Mouse (Mus musculus) limb, embryonic 11.5 days (tissue): ENCODE data around the gene Umps. TPM values are rescaled to one million over a fixed set of nuclear protein-coding genes. Genes with fewer than 3 reads are reported as not detected.

ENCODE experiments used
- ATAC-seq: fragments of 200-750 bp; cut with Nextera tagmentation; 2 replicates; pipeline ENCODE4 v1.8.0; 2017; ENCODE audit warnings: low read depth; ENCODE audit not compliant: insufficient number of reproducible peaks, low FRiP score, low TSS enrichment
- DNase-seq: peaks from one replicate; pipeline ENCODE4 v3.0.0-alpha.2; 2015; ENCODE audit warnings: low spot score
- H3K27ac ChIP-seq: fragments of 300-500 bp; sonication (generic); replicated peaks from 2 replicates; pipeline ENCODE4 v1.5.1; 2014; ENCODE audit warnings: low read depth, mild to moderate bottlenecking, low read length
- H3K27me3 ChIP-seq: fragments of 300-500 bp; sonication (generic); 2 replicates; pipeline ENCODE4 v1.6.1; 2014; ENCODE audit warnings: mild to moderate bottlenecking, low read length, mixed read lengths; ENCODE audit not compliant: control insufficient read depth, insufficient read depth
- H3K36me3 ChIP-seq: fragments of 300-500 bp; sonication (generic); 2 replicates; pipeline ENCODE4 v1.6.1; 2014; ENCODE audit warnings: mild to moderate bottlenecking, low read length, moderate library complexity, mixed read lengths; ENCODE audit not compliant: control insufficient read depth, insufficient read depth
- H3K4me1 ChIP-seq: fragments of 300-500 bp; sonication (generic); 2 replicates; pipeline ENCODE4 v1.6.1; 2014; ENCODE audit warnings: low read length, mixed read lengths; ENCODE audit not compliant: control insufficient read depth, insufficient read depth
- H3K4me2 ChIP-seq: fragments of 300-500 bp; sonication (generic); 2 replicates; pipeline ENCODE4 v1.6.1; 2014; ENCODE audit warnings: low read depth, mild to moderate bottlenecking, moderate library complexity; ENCODE audit not compliant: severe bottlenecking
- H3K4me3 ChIP-seq: fragments of 300-500 bp; sonication (generic); 2 replicates; pipeline ENCODE4 v1.5.1; 2014; ENCODE audit warnings: low read depth, low read length
- H3K9ac ChIP-seq: fragments of 300-500 bp; sonication (generic); 2 replicates; pipeline ENCODE4 v1.6.1; 2014; ENCODE audit warnings: mild to moderate bottlenecking, low read length
- H3K9me3 ChIP-seq: fragments of 300-500 bp; sonication (generic); 2 replicates; pipeline ENCODE4 v1.6.1; 2016; ENCODE audit warnings: low read length; ENCODE audit not compliant: control insufficient read depth
- WGBS: fragments of 180-500 bp; shearing (Covaris S2); extraction: QIAGEN DNeasy Blood & Tissue Kit; methylation state at CpG from one replicate; pipeline ENCODE4 v1.1.7; 2014; 5-methylcytosine and 5-hydroxymethylcytosine counted together
- polyA plus RNA-seq: library from polyadenylated mRNA; unstranded; fragments of >200 nt; fragmentation: Nextera tagmentation; extraction: Ambion mirVana; gene quantifications from 2 replicates; pipeline ENCODE4 v1.2.1, GENCODE M21; 2014

The Umps gene
- polyA plus RNA-seq, result 96.4 and 99.1 TPM in 2 replicates

GRCm38 (mm10) chr16:33966538-33967282, at the start of gene Umps:
Umps (minus strand) TSS chr16:33967038.
- peak; percentile 67; the same call in 1 of the 2 replicates for ATAC-seq
- under 1% methylated on average over 44 of the region's 44 CpGs for WGBS
- H3K9me3 ChIP-seq, result no peaks in the 10 kb centered on the region
- H3K27ac ChIP-seq, result 0 out of 2 replicates have a peak within 1 kb of the TSS, but pooled peaks have one; percentile 26
- H3K4me3 ChIP-seq, result peak within 1 kb of the TSS; percentile 89
- H3K27me3 ChIP-seq, result no peaks in the 10 kb centered on the region
- peaks cover 3% of the 10 kb centered on the region; the same call in 1 of the 2 replicates for H3K36me3 ChIP-seq
- H3K4me1 ChIP-seq, result peaks cover 5% of the 10 kb centered on the region; the same call in 1 of the 2 replicates
- peak; percentile 93 for DNase-seq
- peak within 1 kb of the TSS; percentile 93 for H3K9ac ChIP-seq
- peak within 1 kb of the TSS; percentile 74 for H3K4me2 ChIP-seq

- Histone ChIP-seq H3K27ac (no peak overlapping the region), H3K9ac (no peak overlapping the region), H3K27me3 (no peaks in the 10 kb centered on the region), H3K4me2 (no peak overlapping the region), H3K4me1 (no peaks in the 10 kb centered on the region), H3K4me3 (no peak overlapping the region), H3K9me3 (no peaks in the 10 kb centered on the region), H3K36me3 (peaks cover 2% of the 10 kb centered on the region; the same call in 1 of the 2 replicates)
- ATAC-seq (no peak), DNase-seq (no peak)
- 91% methylated on average over 20 of the region's 20 CpGs for WGBS
Observed at GRCm38 (mm10) chr16:34011991-34012845, 45.4 kb upstream of the Umps start.

DNA sequence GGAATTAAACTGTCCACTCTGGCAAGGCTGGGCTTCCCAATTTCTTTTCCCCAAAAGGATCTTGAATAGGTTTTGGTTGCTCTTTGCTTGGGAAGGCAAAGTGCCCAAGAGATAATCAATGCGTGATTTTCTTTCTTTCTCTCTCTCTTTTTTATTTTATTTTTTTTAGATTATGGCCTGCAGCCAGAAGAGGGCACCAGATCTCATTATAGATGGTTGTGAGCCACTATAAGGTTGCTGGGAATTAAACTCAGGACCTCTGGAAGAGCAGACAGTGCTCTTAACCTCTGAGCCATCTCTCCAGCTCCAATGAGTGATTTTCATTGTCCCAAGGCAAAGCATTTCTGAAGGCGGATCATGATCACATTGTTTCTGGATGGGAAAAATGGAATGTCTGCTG, 42.7 kb upstream of the Umps start:
- 90% methylated on average over 2 of the region's 2 CpGs for WGBS
- Histone ChIP-seq H3K4me3 (no peak overlapping the region), H3K9me3 (no peaks in the 10 kb centered on the region), H3K9ac (no peak overlapping the region), H3K27ac (no peak overlapping the region), H3K4me1 (no peaks in the 10 kb centered on the region), H3K36me3 (peaks cover 2% of the 10 kb centered on the region; the same call in 1 of the 2 replicates), H3K27me3 (no peaks in the 10 kb centered on the region), H3K4me2 (no peak overlapping the region)
- DNase-seq (no peak), ATAC-seq (no peak)

GRCm38 (mm10) chr16:34005986-34006385, 39.1 kb upstream of the Umps start:
- WGBS, result 98% methylated on average over 3 of the region's 3 CpGs
- H3K9ac ChIP-seq, result no peak overlapping the region
- H3K4me2 ChIP-seq, result no peak overlapping the region
- H3K27ac ChIP-seq, result no peak overlapping the region
- H3K36me3 ChIP-seq, result peaks cover 2% of the 10 kb centered on the region; the same call in 1 of the 2 replicates
- ATAC-seq, result no peak
- no peaks in the 10 kb centered on the region for H3K27me3 ChIP-seq
- H3K4me3 ChIP-seq, result no peak overlapping the region
- no peaks in the 10 kb centered on the region for H3K9me3 ChIP-seq
- H3K4me1 ChIP-seq, result peaks cover 6% of the 10 kb centered on the region; the same call in 1 of the 2 replicates
- no peak for DNase-seq

GRCm38 (mm10) chr16:34004128-34004578, 37.3 kb upstream of the Umps start:
- Histone ChIP-seq H3K27me3 (no peaks in the 10 kb centered on the region), H3K9ac (no peak overlapping the region), H3K4me2 (no peak overlapping the region), H3K4me3 (no peak overlapping the region), H3K36me3 (no peaks in the 10 kb centered on the region), H3K4me1 (peaks cover 6% of the 10 kb centered on the region; the same call in 1 of the 2 replicates), H3K9me3 (no peaks in the 10 kb centered on the region), H3K27ac (no peak overlapping the region)
- DNase-seq, result no peak
- ATAC-seq, result 0 out of 2 replicates have a peak, but pooled peaks have one; percentile 51
- 62% methylated on average over 4 of the region's 4 CpGs for WGBS

DNA sequence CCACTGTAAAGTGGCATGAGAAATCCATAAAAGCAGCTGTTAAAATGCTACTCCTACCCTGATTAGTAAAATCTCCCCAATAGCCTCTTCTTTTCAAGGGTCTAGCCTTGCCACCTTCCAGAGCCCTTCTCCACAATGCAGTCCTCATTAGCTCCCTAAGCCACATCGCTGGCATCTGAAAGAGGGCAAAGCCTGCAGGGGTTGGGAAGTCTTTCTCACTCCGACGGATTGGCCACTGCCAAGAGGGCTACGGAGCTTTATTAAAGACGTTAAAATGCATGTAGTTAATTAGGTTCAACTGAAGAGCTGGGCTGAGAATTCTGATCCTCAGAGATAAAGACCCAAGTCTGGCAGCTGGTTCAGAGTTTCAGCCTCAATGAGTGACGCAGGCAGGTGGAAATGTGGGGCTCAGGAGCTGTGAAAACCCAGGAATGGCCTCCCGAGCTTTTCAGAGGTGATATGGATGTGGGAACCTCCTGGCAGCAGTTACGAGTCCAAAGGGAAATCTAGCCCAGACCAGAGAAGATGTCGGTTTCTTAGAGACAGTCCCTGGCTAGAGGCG, 36.8 kb upstream of the Umps start:
- ATAC-seq (no peak), DNase-seq (no peak)
- H3K9ac ChIP-seq, result no peak overlapping the region
- no peak overlapping the region for H3K4me2 ChIP-seq
- no peak overlapping the region for H3K4me3 ChIP-seq
- H3K27me3 ChIP-seq, result no peaks in the 10 kb centered on the region
- H3K4me1 ChIP-seq, result peaks cover 6% of the 10 kb centered on the region; the same call in 1 of the 2 replicates
- no peaks in the 10 kb centered on the region for H3K36me3 ChIP-seq
- H3K27ac ChIP-seq, result no peak overlapping the region
- WGBS, result 79% methylated on average over 10 of the region's 10 CpGs
- no peaks in the 10 kb centered on the region for H3K9me3 ChIP-seq

- no peak overlapping the region for H3K9ac ChIP-seq
- no peak overlapping the region for H3K27ac ChIP-seq
- no peak overlapping the region for H3K4me3 ChIP-seq
- WGBS, result 80% methylated on average over 8 of the region's 8 CpGs
- no peaks in the 10 kb centered on the region for H3K36me3 ChIP-seq
- DNase-seq (no peak), ATAC-seq (no peak)
- peaks cover 6% of the 10 kb centered on the region; the same call in 1 of the 2 replicates for H3K4me1 ChIP-seq
- no peaks in the 10 kb centered on the region for H3K27me3 ChIP-seq
- no peak overlapping the region for H3K4me2 ChIP-seq
- H3K9me3 ChIP-seq, result no peaks in the 10 kb centered on the region
Observed at GRCm38 (mm10) chr16:34000715-34001114, 33.9 kb upstream of the Umps start.

DNA sequence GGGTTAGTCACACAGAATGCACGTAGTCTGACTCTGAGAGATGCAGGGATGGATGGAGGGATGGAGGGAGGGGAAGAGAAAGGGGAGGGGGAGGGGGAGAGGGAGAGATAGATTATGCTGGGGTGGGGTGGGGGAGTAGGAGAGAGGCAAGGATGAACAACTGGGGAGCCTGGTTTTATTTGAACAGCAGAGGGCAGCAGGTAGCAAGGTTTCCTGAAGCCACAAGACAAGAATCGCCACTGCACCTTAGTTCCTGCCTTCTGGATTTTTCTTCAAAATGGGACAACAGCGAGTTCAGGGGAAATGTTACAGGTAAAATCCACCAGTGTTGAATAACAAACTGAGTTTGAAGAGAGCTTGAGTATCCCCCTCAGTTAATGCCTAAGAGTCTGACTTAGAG, 32.5 kb upstream of the Umps start:
- H3K36me3 ChIP-seq, result no peaks in the 10 kb centered on the region
- H3K9ac ChIP-seq, result no peak overlapping the region
- no peak overlapping the region for H3K4me2 ChIP-seq
- H3K4me1 ChIP-seq, result peaks cover 6% of the 10 kb centered on the region; the same call in 1 of the 2 replicates
- no peak overlapping the region for H3K27ac ChIP-seq
- H3K27me3 ChIP-seq, result no peaks in the 10 kb centered on the region
- 34% methylated on average over 3 of the region's 3 CpGs for WGBS
- H3K4me3 ChIP-seq, result no peak overlapping the region
- no peaks in the 10 kb centered on the region for H3K9me3 ChIP-seq
- ATAC-seq (no peak), DNase-seq (peak; percentile 53)
